Mouse (Mus musculus): Measurements from ENCODE around the gene Arl6ip5. TPM values are rescaled to one million over a fixed set of nuclear protein-coding genes. Genes with fewer than 3 reads are reported as not detected.
A peak's percentile ranks its signal among the peaks of the same experiment; 100 is the strongest.

Arl6ip5 gene
- polyA plus RNA-seq, 1 experiment from 2014 or later, result 28.6 TPM

DNA sequence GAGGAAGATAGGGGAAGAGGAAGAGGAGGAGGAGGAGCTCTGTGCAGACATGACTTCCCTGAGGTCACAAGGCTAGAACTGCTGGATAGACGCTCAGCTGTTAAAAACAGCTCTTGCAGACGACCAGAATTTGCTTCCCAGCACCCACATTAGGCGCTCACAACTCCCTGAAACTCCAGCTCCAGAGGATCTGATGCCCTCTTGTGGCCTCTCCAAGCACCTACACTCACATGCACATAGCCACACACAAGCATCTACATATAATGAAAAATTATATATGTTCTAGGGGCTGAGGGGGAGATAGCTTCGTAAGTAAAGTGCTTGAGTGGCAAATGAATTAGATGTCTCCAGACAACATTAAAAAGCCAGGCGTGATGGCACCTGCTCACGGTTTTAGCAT, 28.9 kb downstream of the Arl6ip5 start:
- peak; percentile 23; the same call in 1 of the 2 replicates for TF ChIP-seq CTCF (IDR thresholded peaks at IDR 0.05; ENCODE audit: low read depth)
- H3K36me3 ChIP-seq (ENCODE audit: insufficient read depth), result no peaks in the 10 kb centered on the region
- no peak overlapping the region for H3K27ac ChIP-seq (ENCODE audit: low read depth)
- no peak overlapping the region for H3K4me3 ChIP-seq (ENCODE audit: low read depth, low read length)
- ATAC-seq (ENCODE audit: insufficient read depth), result no peak
- no peaks in the 10 kb centered on the region for H3K27me3 ChIP-seq (ENCODE audit: insufficient read depth, low read length)
- no peaks in the 10 kb centered on the region for H3K4me1 ChIP-seq (ENCODE audit: insufficient read depth)
- no peaks in the 10 kb centered on the region; the same call in 1 of the 2 replicates for H3K9me3 ChIP-seq (ENCODE audit: low read depth, low read length)
- H3K4me2 ChIP-seq, result no peak overlapping the region
- WGBS, result 89% methylated on average over 6 of the region's 6 CpGs
- H3K9ac ChIP-seq, result no peak overlapping the region
- DNase-seq, result no peak

- Histone ChIP-seq H3K4me3 (ENCODE audit: low read depth, low read length) (no peak overlapping the region), H3K27ac (ENCODE audit: low read depth) (no peak overlapping the region), H3K9ac (no peak overlapping the region), H3K36me3 (ENCODE audit: insufficient read depth) (no peaks in the 10 kb centered on the region), H3K27me3 (ENCODE audit: insufficient read depth, low read length) (no peaks in the 10 kb centered on the region), H3K9me3 (ENCODE audit: low read depth, low read length) (no peaks in the 10 kb centered on the region; the same call in 1 of the 2 replicates), H3K4me1 (ENCODE audit: insufficient read depth) (no peaks in the 10 kb centered on the region), H3K4me2 (no peak overlapping the region)
- no peak for TF ChIP-seq CTCF (IDR thresholded peaks at IDR 0.05; ENCODE audit: low read depth)
- 71% methylated on average over 5 of the region's 5 CpGs for WGBS
- no peak for DNase-seq
- ATAC-seq (ENCODE audit: insufficient read depth), result no peak
Measured at GRCm38 (mm10) chr6:97240092-97240491, 29.6 kb downstream of the Arl6ip5 start.

GRCm38 (mm10) chr6:97242522-97242921, 32.0 kb downstream of the Arl6ip5 start:
- Histone ChIP-seq H3K4me1 (ENCODE audit: insufficient read depth) (no peaks in the 10 kb centered on the region), H3K36me3 (ENCODE audit: insufficient read depth) (no peaks in the 10 kb centered on the region), H3K9ac (no peak overlapping the region), H3K4me2 (no peak overlapping the region), H3K27me3 (ENCODE audit: insufficient read depth, low read length) (no peaks in the 10 kb centered on the region), H3K9me3 (ENCODE audit: low read depth, low read length) (no peaks in the 10 kb centered on the region; the same call in 1 of the 2 replicates), H3K4me3 (ENCODE audit: low read depth, low read length) (no peak overlapping the region), H3K27ac (ENCODE audit: low read depth) (no peak overlapping the region)
- DNase-seq (no peak), ATAC-seq (ENCODE audit: insufficient read depth) (no peak)
- TF ChIP-seq CTCF (IDR thresholded peaks at IDR 0.05; ENCODE audit: low read depth), result no peak
- 74% methylated on average over 4 of the region's 4 CpGs for WGBS

- no peaks in the 10 kb centered on the region for H3K4me1 ChIP-seq (ENCODE audit: insufficient read depth)
- H3K27me3 ChIP-seq (ENCODE audit: insufficient read depth, low read length), result no peaks in the 10 kb centered on the region
- ATAC-seq (ENCODE audit: insufficient read depth) (no peak), DNase-seq (no peak)
- H3K36me3 ChIP-seq (ENCODE audit: insufficient read depth), result no peaks in the 10 kb centered on the region
- TF ChIP-seq CTCF (IDR thresholded peaks at IDR 0.05; ENCODE audit: low read depth), result no peak
- no peak overlapping the region for H3K27ac ChIP-seq (ENCODE audit: low read depth)
- no peaks in the 10 kb centered on the region for H3K9me3 ChIP-seq (ENCODE audit: low read depth, low read length)
- H3K4me2 ChIP-seq, result no peak overlapping the region
- H3K4me3 ChIP-seq (ENCODE audit: low read depth, low read length), result no peak overlapping the region
- H3K9ac ChIP-seq, result no peak overlapping the region
Measured at GRCm38 (mm10) chr6:97245200-97245599, 34.7 kb downstream of the Arl6ip5 start.

DNA sequence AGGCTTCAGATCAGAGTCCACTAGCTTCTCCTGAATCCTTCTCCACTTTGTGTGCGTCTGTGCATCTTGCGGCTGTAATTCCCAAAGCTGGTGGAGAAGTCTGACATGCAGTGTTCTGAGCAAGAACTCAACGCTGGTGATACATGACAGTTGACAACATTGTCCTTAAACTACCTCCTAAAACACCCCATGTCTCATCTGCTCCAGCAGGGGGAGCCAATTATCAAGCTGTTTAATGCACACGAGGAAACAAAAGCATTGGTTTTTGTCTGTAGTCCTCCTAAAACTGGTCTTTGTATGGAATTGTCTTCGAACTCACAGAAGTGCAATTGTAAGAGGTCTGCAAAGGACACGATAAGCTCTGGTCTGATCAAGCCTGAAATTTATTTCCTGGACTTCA, 40.5 kb downstream of the Arl6ip5 start:
- peak; percentile 83 for TF ChIP-seq CTCF (IDR thresholded peaks at IDR 0.05; ENCODE audit: low read depth)
- Histone ChIP-seq H3K9ac (no peak overlapping the region), H3K9me3 (ENCODE audit: low read depth, low read length) (no peaks in the 10 kb centered on the region), H3K4me2 (no peak overlapping the region), H3K4me1 (ENCODE audit: insufficient read depth) (peaks cover 5% of the 10 kb centered on the region; the same call in 1 of the 2 replicates), H3K36me3 (ENCODE audit: insufficient read depth) (no peaks in the 10 kb centered on the region), H3K4me3 (ENCODE audit: low read depth, low read length) (no peak overlapping the region), H3K27me3 (ENCODE audit: insufficient read depth, low read length) (no peaks in the 10 kb centered on the region), H3K27ac (ENCODE audit: low read depth) (no peak overlapping the region)
- ATAC-seq (ENCODE audit: insufficient read depth) (no peak), DNase-seq (peak; percentile 86)
- 40% methylated on average over 6 of the region's 6 CpGs for WGBS

DNA sequence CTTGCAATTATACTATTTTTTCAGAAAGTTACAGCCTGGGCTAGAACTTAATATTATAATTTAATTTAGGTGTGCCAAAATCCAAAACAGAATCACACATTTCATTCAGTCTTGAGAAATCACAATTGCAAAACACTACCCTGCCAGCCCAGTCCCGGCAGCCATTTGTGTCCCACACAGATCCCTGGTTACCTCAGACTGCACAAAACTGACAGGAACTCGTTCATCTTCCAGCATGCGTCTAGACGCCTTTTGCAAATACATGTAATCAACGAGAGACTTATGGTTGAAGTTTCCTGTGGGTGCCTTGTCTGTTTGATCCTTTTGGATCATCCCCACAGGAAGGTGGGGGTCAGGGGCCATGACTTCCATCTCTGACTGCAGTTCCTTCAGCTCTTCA, 41.6 kb downstream of the Arl6ip5 start:
- Histone ChIP-seq H3K27me3 (ENCODE audit: insufficient read depth, low read length) (no peaks in the 10 kb centered on the region), H3K4me3 (ENCODE audit: low read depth, low read length) (no peak overlapping the region), H3K9ac (no peak overlapping the region), H3K4me1 (ENCODE audit: insufficient read depth) (peaks cover 5% of the 10 kb centered on the region; the same call in 1 of the 2 replicates), H3K27ac (ENCODE audit: low read depth) (no peak overlapping the region), H3K9me3 (ENCODE audit: low read depth, low read length) (no peaks in the 10 kb centered on the region), H3K36me3 (ENCODE audit: insufficient read depth) (no peaks in the 10 kb centered on the region), H3K4me2 (no peak overlapping the region)
- DNase-seq (peak; percentile 9), ATAC-seq (ENCODE audit: insufficient read depth) (no peak)
- no peak for TF ChIP-seq CTCF (IDR thresholded peaks at IDR 0.05; ENCODE audit: low read depth)
- WGBS, result 23% methylated on average over 5 of the region's 5 CpGs

DNA sequence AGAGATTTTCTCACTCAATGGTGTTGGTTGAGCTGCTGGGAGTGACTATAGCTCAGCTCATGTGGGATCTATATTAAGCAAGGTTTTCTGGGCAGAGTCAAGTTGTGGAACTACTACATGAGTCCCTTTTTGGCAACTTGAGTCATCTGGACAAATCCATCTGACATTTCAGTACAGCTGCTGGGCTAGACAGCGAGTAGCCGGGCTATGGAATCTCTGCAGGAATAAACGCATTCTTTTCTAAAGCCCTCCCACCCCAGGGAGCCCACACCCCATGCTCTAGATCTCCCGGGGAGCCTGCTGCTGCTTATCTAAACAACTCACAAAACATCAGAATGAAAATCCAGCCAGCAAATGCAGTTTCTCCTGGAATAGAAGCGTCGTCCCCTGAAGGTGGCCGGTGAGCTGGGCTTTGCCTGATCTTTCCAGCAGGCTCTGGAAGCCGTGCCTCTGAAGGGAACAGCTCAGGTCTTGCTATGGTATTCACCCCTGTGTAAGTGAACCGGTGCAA, 42.3 kb downstream of the Arl6ip5 start, which contains the start of gene Lmod3:
Gene Lmod3 (minus strand): TSS at position 49 of the 511 bp plus-strand sequence.
- Histone ChIP-seq H3K27ac (ENCODE audit: low read depth) (peak within 1 kb of the TSS; percentile 44; the same call in 1 of the 2 replicates), H3K27me3 (ENCODE audit: insufficient read depth, low read length) (no peaks in the 10 kb centered on the region), H3K4me2 (0 out of 2 replicates have a peak within 1 kb of the TSS, but pooled peaks have one; percentile 10), H3K36me3 (ENCODE audit: insufficient read depth) (no peaks in the 10 kb centered on the region), H3K9ac (no peak within 1 kb of the TSS), H3K4me3 (ENCODE audit: low read depth, low read length) (no peak within 1 kb of the TSS), H3K9me3 (ENCODE audit: low read depth, low read length) (no peaks in the 10 kb centered on the region), H3K4me1 (ENCODE audit: insufficient read depth) (peaks cover 5% of the 10 kb centered on the region; the same call in 1 of the 2 replicates)
- 8% methylated on average over 9 of the region's 9 CpGs for WGBS
- ATAC-seq (ENCODE audit: insufficient read depth) (no peak), DNase-seq (peak; percentile 49)
- no peak for TF ChIP-seq CTCF (IDR thresholded peaks at IDR 0.05; ENCODE audit: low read depth)
